Mouse (Mus musculus) v-Abl transformed pro-B cells (cell line): ENCODE measurements around the gene Zfp382.

Source experiments
- in situ Hi-C, 2 experiments: fragments of 400-800 bp; cut with MboI; formaldehyde crosslinking; loops; one replicate each; pipeline ENCODE4 v1.15.1; 2025; ENCODE audit not compliant: unreplicated experiment in 2 of 2

The Zfp382 gene

GRCm38 (mm10) chr7:30143555-30144209 lies 21.9 kb downstream of the Zfp382 start:
- in situ Hi-C loops, result no loop called here

- in situ Hi-C loops, result no loop called here
Measured at GRCm38 (mm10) chr7:30147011-30147410, 25.3 kb downstream of the Zfp382 start.

GRCm38 (mm10) chr7:30154040-30154439 lies 32.3 kb downstream of the Zfp382 start:
- in situ Hi-C loops, result no loop called here

- in situ Hi-C loops, result no loop called here
Measured at GRCm38 (mm10) chr7:30155507-30155906, 33.8 kb downstream of the Zfp382 start.

- in situ Hi-C loops, result no loop called here
Measured at GRCm38 (mm10) chr7:30163113-30163512, 41.4 kb downstream of the Zfp382 start.

GRCm38 (mm10) chr7:30164745-30165144 lies 43.0 kb downstream of the Zfp382 start:
- in situ Hi-C loops, result no loop called here

GRCm38 (mm10) chr7:30168914-30169582 lies 47.3 kb downstream of the Zfp382 start:
- in situ Hi-C loops, result no loop called here

- in situ Hi-C loops, result loop anchor here in 1 of 2 experiments (5.0 kb wide), 1 partner anchor 43 kb away; no protein-coding TSS in a partner anchor
Measured at GRCm38 (mm10) chr7:30169583-30170282, 48.0 kb downstream of the Zfp382 start, which contains the start of gene Zfp146. Zfp146 (minus strand) TSS chr7:30169750.

GRCm38 (mm10) chr7:30170283-30170951 lies 48.7 kb downstream of the Zfp382 start:
- in situ Hi-C loops, result loop anchor here in 1 of 2 experiments (5.0 kb wide), 1 partner anchor 42 kb away; no protein-coding TSS in a partner anchor

- in situ Hi-C loops, result no loop called here
Measured at GRCm38 (mm10) chr7:30176474-30176873, 54.7 kb downstream of the Zfp382 start.

- in situ Hi-C loops, result no loop called here
Measured at GRCm38 (mm10) chr7:30178256-30178655, 56.5 kb downstream of the Zfp382 start.

- in situ Hi-C loops, result loop anchor here in 1 of 2 experiments (5.0 kb wide), 1 partner anchor 36 kb away; no protein-coding TSS in a partner anchor
Measured at GRCm38 (mm10) chr7:30181308-30181707, 59.6 kb downstream of the Zfp382 start.

- in situ Hi-C loops, result loop anchor here in 1 of 2 experiments (5.0 kb wide), 1 partner anchor 35 kb away; no protein-coding TSS in a partner anchor
Measured at GRCm38 (mm10) chr7:30181929-30182328, 60.2 kb downstream of the Zfp382 start.

- in situ Hi-C loops, result loop anchor here in 1 of 2 experiments (5.0 kb wide), 1 partner anchor 34 kb away; no protein-coding TSS in a partner anchor
Measured at GRCm38 (mm10) chr7:30183189-30183588, 61.4 kb downstream of the Zfp382 start.

GRCm38 (mm10) chr7:30183879-30184289 lies 62.1 kb downstream of the Zfp382 start, which contains the start of gene Cox7a1:
Cox7a1 (plus strand) TSS chr7:30184144.
- in situ Hi-C loops, result loop anchor here in 1 of 2 experiments (5.0 kb wide), 1 partner anchor 33 kb away; no protein-coding TSS in a partner anchor
